Mouse (Mus musculus): ENCODE results near the gene C130074G19Rik. TPM values are rescaled to one million over a fixed set of nuclear protein-coding genes. Genes with fewer than 3 reads are reported as not detected.

Gene C130074G19Rik
- polyA plus RNA-seq, 1 experiment from 2014 or later: 0.84 TPM

GRCm38 (mm10) chr1:184871506-184871905, 11.5 kb downstream of the C130074G19Rik start:
- H3K36me3 ChIP-seq (replicated peaks): no peaks in the 10 kb centered on the region

GRCm38 (mm10) chr1:184870646-184871385, 12.2 kb downstream of the C130074G19Rik start:
- Histone ChIP-seq H3K9me3 (no peaks in the 10 kb centered on the region), H3K4me1 (peaks cover 3% of the 10 kb centered on the region; the same call in 1 of the 2 replicates), H3K4me3 (no peak overlapping the region), H3K9ac (no peak overlapping the region), H3K36me3 (replicated peaks) (no peaks in the 10 kb centered on the region), H3K4me2 (no peak overlapping the region), H3K27me3 (replicated peaks) (no peaks in the 10 kb centered on the region; the same call in 1 of the 2 replicates), H3K27ac (no peak overlapping the region)
- 88% methylated on average over 11 of the region's 11 CpGs for WGBS
- ATAC-seq (replicated peaks): no peak

More at GRCm38 (mm10) chr1:184871506-184871905, 11.5 kb downstream of the C130074G19Rik start:
- no peak overlapping the region for H3K4me2 ChIP-seq
- no peaks in the 10 kb centered on the region; the same call in 1 of the 2 replicates for H3K27me3 ChIP-seq (replicated peaks)
- 90% methylated on average over 1 of the region's 1 CpGs for WGBS
- no peak overlapping the region for H3K27ac ChIP-seq
- ATAC-seq (replicated peaks): no peak
- no peak overlapping the region for H3K4me3 ChIP-seq
- H3K4me1 ChIP-seq: peaks cover 3% of the 10 kb centered on the region; the same call in 1 of the 2 replicates
- no peak overlapping the region for H3K9ac ChIP-seq
- no peaks in the 10 kb centered on the region for H3K9me3 ChIP-seq

GRCm38 (mm10) chr1:184869939-184870565, 13.0 kb downstream of the C130074G19Rik start:
- Histone ChIP-seq H3K27ac (no peak overlapping the region), H3K4me2 (no peak overlapping the region), H3K4me3 (no peak overlapping the region), H3K9ac (no peak overlapping the region), H3K27me3 (replicated peaks) (no peaks in the 10 kb centered on the region; the same call in 1 of the 2 replicates), H3K9me3 (no peaks in the 10 kb centered on the region), H3K36me3 (replicated peaks) (no peaks in the 10 kb centered on the region), H3K4me1 (peaks cover 3% of the 10 kb centered on the region; the same call in 1 of the 2 replicates)
- WGBS: 46% methylated on average over 4 of the region's 4 CpGs
- ATAC-seq (replicated peaks): no peak

GRCm38 (mm10) chr1:184867640-184868120, 15.3 kb downstream of the C130074G19Rik start:
- Histone ChIP-seq H3K4me3 (no peak overlapping the region), H3K9me3 (no peaks in the 10 kb centered on the region), H3K4me2 (no peak overlapping the region), H3K4me1 (peaks cover 3% of the 10 kb centered on the region; the same call in 1 of the 2 replicates), H3K9ac (no peak overlapping the region), H3K27me3 (replicated peaks) (no peaks in the 10 kb centered on the region; the same call in 1 of the 2 replicates), H3K27ac (no peak overlapping the region), H3K36me3 (replicated peaks) (no peaks in the 10 kb centered on the region)
- no peak for ATAC-seq (replicated peaks)
- 66% methylated on average over 3 of the region's 3 CpGs for WGBS

- Histone ChIP-seq H3K27ac (no peak overlapping the region), H3K4me3 (no peak overlapping the region), H3K27me3 (replicated peaks) (no peaks in the 10 kb centered on the region; the same call in 1 of the 2 replicates), H3K9ac (no peak overlapping the region), H3K9me3 (no peaks in the 10 kb centered on the region), H3K4me2 (no peak overlapping the region), H3K4me1 (no peaks in the 10 kb centered on the region), H3K36me3 (replicated peaks) (no peaks in the 10 kb centered on the region)
- ATAC-seq (replicated peaks): no peak
- WGBS: 16% methylated on average over 7 of the region's 7 CpGs
Observed at GRCm38 (mm10) chr1:184864381-184864801, 18.6 kb downstream of the C130074G19Rik start.

GRCm38 (mm10) chr1:184862636-184863035, 20.4 kb downstream of the C130074G19Rik start:
- Histone ChIP-seq H3K36me3 (replicated peaks) (no peaks in the 10 kb centered on the region), H3K4me1 (no peaks in the 10 kb centered on the region), H3K9ac (no peak overlapping the region), H3K4me2 (no peak overlapping the region), H3K27me3 (replicated peaks) (no peaks in the 10 kb centered on the region; the same call in 1 of the 2 replicates), H3K4me3 (no peak overlapping the region), H3K9me3 (no peaks in the 10 kb centered on the region), H3K27ac (no peak overlapping the region)
- WGBS: 92% methylated on average over 6 of the region's 6 CpGs
- ATAC-seq (replicated peaks): no peak

- H3K36me3 ChIP-seq (replicated peaks): no peaks in the 10 kb centered on the region
- H3K9ac ChIP-seq: no peak overlapping the region
- no peak overlapping the region for H3K27ac ChIP-seq
- WGBS: 74% methylated on average over 2 of the region's 2 CpGs
- H3K4me3 ChIP-seq: no peak overlapping the region
- no peaks in the 10 kb centered on the region for H3K4me1 ChIP-seq
- ATAC-seq (replicated peaks): no peak
- H3K27me3 ChIP-seq (replicated peaks): no peaks in the 10 kb centered on the region; the same call in 1 of the 2 replicates
- H3K4me2 ChIP-seq: no peak overlapping the region
- no peaks in the 10 kb centered on the region for H3K9me3 ChIP-seq
Observed at GRCm38 (mm10) chr1:184861551-184861950, 21.5 kb downstream of the C130074G19Rik start.

- no peaks in the 10 kb centered on the region for H3K9me3 ChIP-seq
- H3K4me2 ChIP-seq: no peak overlapping the region
- no peak for ATAC-seq (replicated peaks)
- no peaks in the 10 kb centered on the region for H3K4me1 ChIP-seq
- H3K36me3 ChIP-seq (replicated peaks): no peaks in the 10 kb centered on the region
- 67% methylated on average over 3 of the region's 3 CpGs for WGBS
- H3K27me3 ChIP-seq (replicated peaks): no peaks in the 10 kb centered on the region; the same call in 1 of the 2 replicates
- no peak overlapping the region for H3K9ac ChIP-seq
- no peak overlapping the region for H3K4me3 ChIP-seq
- H3K27ac ChIP-seq: no peak overlapping the region
Observed at GRCm38 (mm10) chr1:184860276-184860675, 22.7 kb downstream of the C130074G19Rik start.

- no peak overlapping the region for H3K4me2 ChIP-seq
- H3K9ac ChIP-seq: no peak overlapping the region
- H3K9me3 ChIP-seq: no peaks in the 10 kb centered on the region
- no peak for ATAC-seq (replicated peaks)
- H3K36me3 ChIP-seq (replicated peaks): no peaks in the 10 kb centered on the region
- H3K27ac ChIP-seq: no peak overlapping the region
- 89% methylated on average over 1 of the region's 1 CpGs for WGBS
- no peaks in the 10 kb centered on the region; the same call in 1 of the 2 replicates for H3K27me3 ChIP-seq (replicated peaks)
- H3K4me1 ChIP-seq: no peaks in the 10 kb centered on the region
- no peak overlapping the region for H3K4me3 ChIP-seq
Observed at GRCm38 (mm10) chr1:184858253-184858652, 24.8 kb downstream of the C130074G19Rik start.

- Histone ChIP-seq H3K9me3 (no peaks in the 10 kb centered on the region), H3K9ac (no peak overlapping the region), H3K36me3 (replicated peaks) (no peaks in the 10 kb centered on the region), H3K27me3 (replicated peaks) (no peaks in the 10 kb centered on the region; the same call in 1 of the 2 replicates), H3K4me3 (no peak overlapping the region), H3K4me2 (no peak overlapping the region), H3K4me1 (peaks cover 4% of the 10 kb centered on the region), H3K27ac (no peak overlapping the region)
- ATAC-seq (replicated peaks): no peak
- 88% methylated on average over 9 of the region's 9 CpGs for whole genome bisulfite sequencing
Observed at GRCm38 (mm10) chr1:184857216-184857615, 25.8 kb downstream of the C130074G19Rik start.

GRCm38 (mm10) chr1:184853922-184854321, 29.1 kb downstream of the C130074G19Rik start:
- Histone ChIP-seq H3K9ac (no peak overlapping the region), H3K4me2 (no peak overlapping the region), H3K9me3 (no peaks in the 10 kb centered on the region), H3K27ac (no peak overlapping the region), H3K4me3 (no peak overlapping the region), H3K36me3 (replicated peaks) (no peaks in the 10 kb centered on the region), H3K27me3 (replicated peaks) (peaks cover 5% of the 10 kb centered on the region), H3K4me1 (peaks cover 10% of the 10 kb centered on the region)
- WGBS: 66% methylated on average over 3 of the region's 3 CpGs
- no peak for ATAC-seq (replicated peaks)

- peaks cover 5% of the 10 kb centered on the region for H3K27me3 ChIP-seq (replicated peaks)
- no peak overlapping the region for H3K4me2 ChIP-seq
- peaks cover 10% of the 10 kb centered on the region for H3K4me1 ChIP-seq
- no peaks in the 10 kb centered on the region for H3K9me3 ChIP-seq
- ATAC-seq (replicated peaks): no peak
- no peaks in the 10 kb centered on the region for H3K36me3 ChIP-seq (replicated peaks)
- no peak overlapping the region for H3K4me3 ChIP-seq
- no peak overlapping the region for H3K27ac ChIP-seq
- H3K9ac ChIP-seq: no peak overlapping the region
- whole genome bisulfite sequencing: 25% methylated on average over 5 of the region's 5 CpGs
Observed at GRCm38 (mm10) chr1:184853339-184853738, 29.7 kb downstream of the C130074G19Rik start.
